Mouse (Mus musculus) liver, adult 2 months (tissue): ENCODE measurements around the gene Hist1h2bk.

Experiments
- CTCF ChIP-seq: fragments of 200-500 bp; IDR thresholded peaks from 2 replicates; pipeline ENCODE4 v1.5.1; 2011; ENCODE audit warnings: low read depth, low read length, control low read depth
- POLR2A ChIP-seq: fragments of 200-500 bp; IDR thresholded peaks from 2 replicates; pipeline ENCODE4 v1.6.1; 2011; ENCODE audit warnings: low read length, control low read depth; ENCODE audit not compliant: insufficient read depth; ENCODE audit errors: extremely low read depth

DNA sequence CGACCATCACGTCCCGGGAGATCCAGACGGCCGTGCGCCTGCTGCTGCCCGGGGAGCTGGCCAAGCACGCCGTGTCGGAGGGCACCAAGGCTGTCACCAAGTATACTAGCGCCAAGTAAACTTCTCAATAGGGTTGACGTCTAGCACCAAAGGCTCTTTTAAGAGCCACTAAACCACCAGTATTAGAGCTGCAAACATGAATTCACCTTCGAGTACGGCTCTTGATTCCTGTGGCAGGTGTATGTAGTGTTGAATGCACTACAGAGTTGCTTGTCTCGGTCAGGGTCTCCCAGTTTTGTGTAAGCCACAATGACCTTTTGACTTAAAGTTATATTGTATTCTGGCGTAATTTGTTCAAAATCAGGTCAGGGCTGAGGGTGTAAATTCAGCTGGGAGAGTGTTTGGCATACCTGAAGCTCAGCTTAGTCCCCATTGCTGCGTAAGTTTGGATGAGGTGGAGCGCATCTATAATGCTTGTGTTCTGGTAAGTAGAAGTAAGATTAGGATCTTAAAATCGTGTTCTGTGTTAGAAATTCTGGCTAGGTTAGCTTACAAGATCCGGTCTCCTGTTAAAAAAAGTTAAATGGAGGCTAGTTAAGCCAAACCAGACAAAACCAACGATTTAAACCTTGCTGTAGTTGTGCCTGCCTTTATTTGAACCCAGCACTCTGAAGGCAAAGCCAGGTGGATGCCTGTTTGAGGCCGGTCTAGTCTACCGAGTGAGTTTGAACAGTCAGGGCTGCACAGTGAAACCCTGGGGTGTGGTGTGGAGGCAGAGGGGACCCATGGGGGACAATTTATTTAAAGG, 683 bp downstream of the Hist1h2bk start:
- TF ChIP-seq POLR2A (no peak), CTCF (no peak)
